Mouse (Mus musculus): ENCODE data around the gene Snrpd2. TPM values are rescaled to one million over a fixed set of nuclear protein-coding genes. Genes with fewer than 3 reads are reported as not detected.
"Not testable (repeated sequence)": the region's sequence is repeated elsewhere in the genome, so short reads cannot be mapped to it uniquely, and the experiment has no call there.

Snrpd2 gene
- polyA plus RNA-seq, 1 experiment from 2014 or later = 141 TPM

DNA sequence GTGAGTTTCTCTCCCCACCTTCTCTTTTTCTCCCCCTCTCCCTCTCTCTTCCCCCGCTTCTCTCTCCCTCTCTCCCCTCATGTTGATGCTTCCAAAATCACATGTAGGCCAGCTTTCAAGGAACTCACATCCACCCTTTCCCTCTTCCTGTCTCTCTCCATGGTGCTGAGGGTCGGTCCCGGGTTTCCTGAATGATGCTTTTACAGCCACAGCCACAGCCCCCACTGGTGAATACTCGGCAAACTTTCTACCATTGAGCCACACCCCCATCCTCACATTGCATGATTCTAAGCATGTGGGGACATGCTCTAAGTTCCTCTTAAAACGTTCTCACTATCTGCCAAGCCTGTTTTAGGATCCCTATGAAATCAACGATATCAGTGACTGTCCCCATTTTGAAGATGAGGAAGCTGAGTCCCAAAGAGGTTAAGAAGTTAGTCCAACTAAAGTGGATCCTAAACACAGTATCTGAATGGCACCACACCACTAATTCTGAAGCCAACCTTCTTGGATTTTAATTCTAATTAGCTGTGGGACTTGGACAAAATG is 2.0 kb upstream of the Snrpd2 start:
- no peak overlapping the region for H3K4me2 ChIP-seq (replicated peaks; ENCODE audit: low read depth, low read length)
- H3K4me3 ChIP-seq (ENCODE audit: low read length) = no peak overlapping the region
- no peak overlapping the region for H3K27ac ChIP-seq (ENCODE audit: low read length)
- no peaks in the 10 kb centered on the region for H3K27me3 ChIP-seq (ENCODE audit: insufficient read depth, low read length)
- H3K9me3 ChIP-seq (ENCODE audit: low read length) = no peaks in the 10 kb centered on the region
- 33% methylated on average over 6 of the region's 6 CpGs for WGBS
- H3K9ac ChIP-seq (replicated peaks; ENCODE audit: low read length) = no peak overlapping the region
- H3K4me1 ChIP-seq (ENCODE audit: insufficient read depth, low read length) = peaks cover 17% of the 10 kb centered on the region
- ATAC-seq (ENCODE audit: low FRiP score, low TSS enrichment) = no peak
- peaks cover 12% of the 10 kb centered on the region for H3K36me3 ChIP-seq (ENCODE audit: insufficient read depth, low read length)

DNA sequence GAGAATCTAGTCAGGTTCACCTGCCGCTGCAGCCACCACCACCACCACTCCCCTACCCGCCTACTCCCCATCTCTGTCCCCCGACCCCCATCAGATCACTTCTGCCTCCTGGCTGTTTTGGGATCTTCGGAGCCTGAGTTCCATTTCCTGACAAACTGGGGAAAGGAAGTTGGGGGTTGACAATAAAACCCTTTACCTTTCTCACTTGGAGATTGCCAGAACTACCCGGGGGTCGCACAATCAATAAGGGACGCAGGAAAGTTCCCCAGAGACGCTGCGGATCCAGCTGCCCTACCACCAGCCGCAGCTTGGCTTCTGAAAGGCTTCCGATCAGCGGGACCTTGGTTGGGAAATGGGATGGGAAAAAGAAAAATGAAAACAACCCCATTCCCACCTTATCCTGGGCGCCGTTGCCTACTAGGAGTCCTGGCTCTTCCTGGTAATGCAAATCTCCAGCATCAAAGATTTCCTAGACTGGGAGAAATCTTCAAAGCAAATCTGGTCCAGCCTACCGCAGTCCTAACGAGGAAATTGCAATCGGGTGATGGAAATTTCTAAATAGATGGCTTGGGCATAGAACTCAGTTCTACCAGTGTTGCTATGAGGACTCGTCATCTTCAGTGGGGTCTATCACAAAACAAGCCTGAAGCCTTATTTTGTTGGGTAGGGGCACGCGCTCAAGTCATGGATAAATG is 1.2 kb upstream of the Snrpd2 start:
- H3K9me3 ChIP-seq (ENCODE audit: low read length) = no peaks in the 10 kb centered on the region
- 11% methylated on average over 20 of the region's 20 CpGs for WGBS
- peak overlapping the region; percentile 86 for H3K4me3 ChIP-seq (ENCODE audit: low read length)
- H3K36me3 ChIP-seq (ENCODE audit: insufficient read depth, low read length) = peaks cover 19% of the 10 kb centered on the region
- peak overlapping the region; percentile 63 for H3K9ac ChIP-seq (replicated peaks; ENCODE audit: low read length)
- H3K27me3 ChIP-seq (ENCODE audit: insufficient read depth, low read length) = no peaks in the 10 kb centered on the region
- peak overlapping the region; percentile 85 for H3K4me2 ChIP-seq (replicated peaks; ENCODE audit: low read depth, low read length)
- ATAC-seq (ENCODE audit: low FRiP score, low TSS enrichment) = no peak
- peak overlapping the region; percentile 67 for H3K27ac ChIP-seq (ENCODE audit: low read length)
- peaks cover 17% of the 10 kb centered on the region for H3K4me1 ChIP-seq (ENCODE audit: insufficient read depth, low read length)

DNA sequence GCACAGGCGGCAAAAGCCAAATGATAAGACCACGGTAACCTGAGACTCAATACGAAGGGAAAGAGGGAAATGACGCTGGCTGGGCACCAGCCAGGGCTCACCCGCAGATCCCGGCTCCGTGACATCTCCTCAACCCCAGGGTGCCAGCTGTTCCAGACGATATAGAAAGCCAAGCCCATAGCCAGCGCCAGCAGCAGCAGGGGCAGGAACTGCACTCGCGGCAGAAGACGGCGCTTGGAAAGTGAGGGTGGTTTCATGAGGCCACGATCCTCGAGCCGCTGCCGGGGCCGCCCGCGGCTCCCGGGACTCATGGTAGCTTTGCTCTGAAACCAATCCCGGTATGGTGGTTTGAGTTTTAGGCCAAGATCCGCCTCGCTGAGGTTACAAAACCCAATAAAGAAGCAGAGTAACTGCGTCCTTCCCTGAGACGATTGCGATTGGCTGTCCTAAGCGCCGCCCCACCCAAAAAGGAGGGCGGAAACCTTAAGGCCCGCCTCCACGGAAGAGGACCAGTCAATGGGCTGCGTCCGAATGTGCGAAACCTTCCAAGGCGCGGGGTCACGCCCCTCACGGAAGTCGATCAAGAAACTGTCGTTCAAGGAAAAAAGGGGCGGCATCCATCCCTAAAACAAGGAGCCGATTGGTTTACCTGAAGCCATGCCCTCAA is 514 bp upstream of the Snrpd2 start, which contains the start of gene Qpctl:
Gene Qpctl (minus strand): TSS at position 417 of the 667 bp plus-strand sequence.
- peak within 1 kb of the TSS; percentile 94 for H3K27ac ChIP-seq (ENCODE audit: low read length)
- H3K4me3 ChIP-seq (ENCODE audit: low read length) = peak within 1 kb of the TSS; percentile 86
- H3K9me3 ChIP-seq (ENCODE audit: low read length) = no peaks in the 10 kb centered on the region
- ATAC-seq (ENCODE audit: low FRiP score, low TSS enrichment) = peak; percentile 97
- H3K9ac ChIP-seq (replicated peaks; ENCODE audit: low read length) = peak within 1 kb of the TSS; percentile 85
- WGBS = under 1% methylated on average over 43 of the region's 43 CpGs
- no peaks in the 10 kb centered on the region for H3K27me3 ChIP-seq (ENCODE audit: insufficient read depth, low read length)
- peaks cover 17% of the 10 kb centered on the region for H3K4me1 ChIP-seq (ENCODE audit: insufficient read depth, low read length)
- peaks cover 25% of the 10 kb centered on the region for H3K36me3 ChIP-seq (ENCODE audit: insufficient read depth, low read length)
- peak within 1 kb of the TSS; percentile 85 for H3K4me2 ChIP-seq (replicated peaks; ENCODE audit: low read depth, low read length)

DNA sequence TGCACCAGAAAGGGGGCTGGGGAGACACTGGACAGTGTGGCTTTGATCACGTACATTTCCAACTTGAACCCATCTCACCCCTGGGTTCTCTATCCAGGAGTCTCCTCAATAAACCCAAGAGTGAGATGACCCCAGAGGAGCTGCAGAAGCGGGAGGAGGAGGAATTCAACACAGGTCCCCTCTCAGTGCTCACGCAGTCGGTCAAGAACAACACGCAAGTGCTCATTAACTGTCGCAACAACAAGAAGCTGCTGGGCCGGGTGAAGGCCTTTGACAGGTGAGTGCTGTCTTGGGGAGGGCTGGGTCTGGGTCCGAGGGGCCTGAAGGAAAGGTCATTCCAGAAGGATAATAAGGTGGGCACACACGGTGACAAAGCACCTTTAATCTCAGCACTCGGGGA is 1.6 kb downstream of the Snrpd2 start:
- not testable (repeated sequence) for H3K27me3 ChIP-seq (ENCODE audit: insufficient read depth, low read length); H3K9ac ChIP-seq (replicated peaks; ENCODE audit: low read length); H3K4me2 ChIP-seq (replicated peaks; ENCODE audit: low read depth, low read length); H3K9me3 ChIP-seq (ENCODE audit: low read length); H3K27ac ChIP-seq (ENCODE audit: low read length); H3K4me3 ChIP-seq (ENCODE audit: low read length); ATAC-seq (ENCODE audit: low FRiP score, low TSS enrichment)
- Histone ChIP-seq H3K4me1 (ENCODE audit: insufficient read depth, low read length) (peaks cover 21% of the 10 kb centered on the region), H3K36me3 (ENCODE audit: insufficient read depth, low read length) (peaks cover 25% of the 10 kb centered on the region)
- 86% methylated on average over 10 of the region's 10 CpGs for WGBS

- H3K4me1 ChIP-seq (ENCODE audit: insufficient read depth, low read length) = peaks cover 25% of the 10 kb centered on the region
- no peak overlapping the region for H3K27ac ChIP-seq (ENCODE audit: low read length)
- ATAC-seq (ENCODE audit: low FRiP score, low TSS enrichment) = no peak
- peaks cover 13% of the 10 kb centered on the region; the same call in 1 of the 2 replicates for H3K27me3 ChIP-seq (ENCODE audit: insufficient read depth, low read length)
- no peak overlapping the region for H3K4me2 ChIP-seq (replicated peaks; ENCODE audit: low read depth, low read length)
- peaks cover 25% of the 10 kb centered on the region for H3K36me3 ChIP-seq (ENCODE audit: insufficient read depth, low read length)
- 82% methylated on average over 8 of the region's 8 CpGs for WGBS
- no peak overlapping the region for H3K9ac ChIP-seq (replicated peaks; ENCODE audit: low read length)
- no peak overlapping the region for H3K4me3 ChIP-seq (ENCODE audit: low read length)
- no peaks in the 10 kb centered on the region for H3K9me3 ChIP-seq (ENCODE audit: low read length)
Observed at GRCm38 (mm10) chr7:19154796-19155195, 5.3 kb downstream of the Snrpd2 start.

DNA sequence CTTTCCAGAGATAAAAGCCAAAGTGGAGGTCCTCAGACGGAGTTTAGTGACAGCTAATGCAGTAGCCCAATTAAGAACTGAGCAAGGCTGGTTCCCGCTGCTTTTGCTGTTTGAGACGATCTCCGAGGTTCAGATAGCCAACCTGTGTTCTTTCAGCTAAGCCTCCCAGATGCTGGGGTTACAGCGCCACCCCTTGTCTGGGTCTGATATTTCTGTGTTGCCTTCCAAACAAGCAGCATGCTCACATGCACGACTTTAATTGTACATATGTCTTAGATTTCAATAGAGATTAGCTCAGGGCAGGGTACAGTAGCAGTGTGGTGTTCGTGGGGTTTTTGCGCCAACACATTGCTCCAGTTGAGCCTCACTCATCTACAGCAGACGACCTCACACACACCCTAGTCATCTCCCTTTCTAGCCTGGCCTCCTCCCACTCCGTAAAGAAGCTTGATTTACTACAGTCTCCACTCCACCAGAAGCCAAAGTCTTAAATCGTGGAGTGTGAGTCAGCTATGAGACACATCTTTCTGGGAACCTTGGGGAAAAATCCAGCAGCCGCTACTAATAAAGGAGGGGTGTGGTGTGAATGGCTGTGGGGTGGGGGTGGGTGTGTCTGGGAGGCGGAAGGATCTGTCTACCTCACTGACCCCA is 6.4 kb downstream of the Snrpd2 start:
- no peaks in the 10 kb centered on the region for H3K9me3 ChIP-seq (ENCODE audit: low read length)
- peaks cover 24% of the 10 kb centered on the region for H3K4me1 ChIP-seq (ENCODE audit: insufficient read depth, low read length)
- peaks cover 25% of the 10 kb centered on the region for H3K36me3 ChIP-seq (ENCODE audit: insufficient read depth, low read length)
- H3K27me3 ChIP-seq (ENCODE audit: insufficient read depth, low read length) = peaks cover 13% of the 10 kb centered on the region; the same call in 1 of the 2 replicates
- 34% methylated on average over 13 of the region's 13 CpGs for WGBS
- H3K4me2 ChIP-seq (replicated peaks; ENCODE audit: low read depth, low read length) = no peak overlapping the region
- no peak for ATAC-seq (ENCODE audit: low FRiP score, low TSS enrichment)
- no peak overlapping the region for H3K4me3 ChIP-seq (ENCODE audit: low read length)
- H3K9ac ChIP-seq (replicated peaks; ENCODE audit: low read length) = no peak overlapping the region
- 0 out of 2 replicates have a peak overlapping the region, but pooled peaks have one; percentile 9 for H3K27ac ChIP-seq (ENCODE audit: low read length)

DNA sequence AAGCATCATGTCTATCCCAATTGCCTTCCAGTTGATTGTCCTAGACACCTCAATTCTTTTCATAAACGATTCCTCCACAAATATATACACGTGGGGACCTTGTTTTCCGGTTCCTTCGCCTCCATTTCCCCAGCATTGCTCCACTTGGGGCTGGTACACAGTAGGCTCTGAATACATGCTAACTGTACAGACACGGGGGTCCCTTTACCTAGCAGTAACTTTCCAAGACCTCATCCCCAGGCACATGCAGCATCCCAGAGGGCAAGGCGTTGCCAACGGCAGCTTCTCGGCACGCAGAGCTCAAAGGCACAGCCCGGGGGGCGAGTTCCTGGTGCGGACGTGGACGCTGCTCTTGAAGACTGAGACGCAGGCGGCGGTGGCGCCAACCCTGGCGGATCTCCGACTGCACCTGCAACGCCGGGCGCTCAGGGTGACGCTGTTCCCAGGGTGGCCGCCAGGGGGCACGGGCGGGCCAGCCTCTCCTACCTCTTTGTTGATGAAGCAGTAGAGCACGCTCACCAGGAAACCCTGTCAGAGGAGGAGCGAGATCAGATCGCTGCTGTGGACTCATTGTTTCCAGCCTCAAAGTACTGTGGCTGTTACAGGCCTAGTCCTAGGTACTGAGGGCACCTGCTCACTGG is 7.8 kb downstream of the Snrpd2 start:
- ATAC-seq (ENCODE audit: low FRiP score, low TSS enrichment) = peak; percentile 60
- peak overlapping the region; percentile 12 for H3K4me3 ChIP-seq (ENCODE audit: low read length)
- no peaks in the 10 kb centered on the region for H3K9me3 ChIP-seq (ENCODE audit: low read length)
- 7% methylated on average over 29 of the region's 30 CpGs for WGBS
- peak overlapping the region; percentile 42; the same call in 1 of the 2 replicates for H3K4me2 ChIP-seq (replicated peaks; ENCODE audit: low read depth, low read length)
- peaks cover 24% of the 10 kb centered on the region for H3K4me1 ChIP-seq (ENCODE audit: insufficient read depth, low read length)
- H3K36me3 ChIP-seq (ENCODE audit: insufficient read depth, low read length) = peaks cover 14% of the 10 kb centered on the region
- H3K27ac ChIP-seq (ENCODE audit: low read length) = no peak overlapping the region
- H3K9ac ChIP-seq (replicated peaks; ENCODE audit: low read length) = peak overlapping the region; percentile 53
- peaks cover 13% of the 10 kb centered on the region; the same call in 1 of the 2 replicates for H3K27me3 ChIP-seq (ENCODE audit: insufficient read depth, low read length)

- H3K4me2 ChIP-seq (replicated peaks; ENCODE audit: low read depth, low read length) = no peak overlapping the region
- H3K4me1 ChIP-seq (ENCODE audit: insufficient read depth, low read length) = peaks cover 24% of the 10 kb centered on the region
- no peak overlapping the region for H3K27ac ChIP-seq (ENCODE audit: low read length)
- no peak for ATAC-seq (ENCODE audit: low FRiP score, low TSS enrichment)
- H3K27me3 ChIP-seq (ENCODE audit: insufficient read depth, low read length) = peaks cover 13% of the 10 kb centered on the region; the same call in 1 of the 2 replicates
- peaks cover 3% of the 10 kb centered on the region for H3K36me3 ChIP-seq (ENCODE audit: insufficient read depth, low read length)
- no peak overlapping the region for H3K4me3 ChIP-seq (ENCODE audit: low read length)
- H3K9me3 ChIP-seq (ENCODE audit: low read length) = no peaks in the 10 kb centered on the region
- no peak overlapping the region for H3K9ac ChIP-seq (replicated peaks; ENCODE audit: low read length)
- 48% methylated on average over 11 of the region's 11 CpGs for WGBS
Observed at GRCm38 (mm10) chr7:19158601-19159000, 9.1 kb downstream of the Snrpd2 start.

DNA sequence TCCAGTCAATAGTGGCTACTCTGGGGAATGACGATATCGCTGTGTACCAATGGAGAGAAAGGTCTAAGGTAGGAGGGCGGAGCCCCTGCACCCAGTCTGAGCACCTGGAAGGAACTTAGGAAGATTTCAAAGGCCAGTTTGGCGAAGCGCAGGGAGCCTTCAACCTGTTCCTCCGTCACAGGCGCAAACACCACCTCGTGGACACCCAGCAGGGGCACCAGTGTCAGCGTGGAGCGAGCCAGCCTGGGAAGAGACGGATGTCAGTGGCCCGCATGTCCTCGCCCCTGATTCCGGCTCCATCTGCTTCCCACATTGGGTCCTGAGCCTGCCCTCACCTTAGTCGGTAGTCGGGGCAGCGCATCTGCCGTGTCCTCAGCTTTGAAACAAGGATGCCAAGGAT is 9.9 kb downstream of the Snrpd2 start:
- Histone ChIP-seq H3K9ac (replicated peaks; ENCODE audit: low read length) (0 out of 2 replicates have a peak overlapping the region, but pooled peaks have one; percentile 67), H3K27ac (ENCODE audit: low read length) (no peak overlapping the region), H3K4me1 (ENCODE audit: insufficient read depth, low read length) (peaks cover 25% of the 10 kb centered on the region)

More for the DNA sequence above, 9.9 kb downstream of the Snrpd2 start:
- no peak for ATAC-seq (ENCODE audit: low FRiP score, low TSS enrichment)
- Histone ChIP-seq H3K9me3 (ENCODE audit: low read length) (no peaks in the 10 kb centered on the region), H3K4me2 (replicated peaks; ENCODE audit: low read depth, low read length) (peak overlapping the region; percentile 84), H3K27me3 (ENCODE audit: insufficient read depth, low read length) (peaks cover 13% of the 10 kb centered on the region; the same call in 1 of the 2 replicates), H3K4me3 (ENCODE audit: low read length) (peak overlapping the region; percentile 53), H3K36me3 (ENCODE audit: insufficient read depth, low read length) (no peaks in the 10 kb centered on the region)
- 10% methylated on average over 18 of the region's 18 CpGs for WGBS

Data from kidney, embryonic 16.5 days (tissue).